Mouse (Mus musculus): ENCODE measurements at regions not wholly inside any gene's neighbourhood (a gene's known extent, or its start where the extent isn't known, plus 50 kb on each side); places are given as distances from the start of the nearest gene placed in this dataset.

GRCm38 (mm10) chr14:68923054-68923453 lies 371.0 kb downstream of the Synb start:
- DNase-seq (ENCODE audit: low read depth in 3 of 3, low spot score in 3 of 3) (no peak), ATAC-seq (ENCODE audit: insufficient read depth) (no peak)
- H3K36me3 ChIP-seq (replicated peaks; ENCODE audit: control insufficient read depth, insufficient read depth, low read depth), result no peaks in the 10 kb centered on the region
- H3K4me3 ChIP-seq (ENCODE audit: insufficient read depth in 1 of 2, low read depth in 2 of 2, low read length in 2 of 2), result no peak overlapping the region
- no peaks in the 10 kb centered on the region for H3K9me3 ChIP-seq (ENCODE audit: control insufficient read depth, low read length)
- no peaks in the 10 kb centered on the region; a peak in 1 of 4 replicates for H3K4me1 ChIP-seq (replicated peaks; ENCODE audit: control insufficient read depth in 2 of 2, insufficient read depth in 2 of 2, low read length in 1 of 2)
- no peak overlapping the region for H3K9ac ChIP-seq (replicated peaks)
- WGBS (ENCODE audit: insufficient replicate concordance), result 2% methylated on average over 2 of the region's 2 CpGs
- H3K27me3 ChIP-seq (ENCODE audit: control insufficient read depth, insufficient read depth, low read length), result no peaks in the 10 kb centered on the region
- TF ChIP-seq EP300 (IDR thresholded peaks at IDR 0.05; ENCODE audit: low read depth), result no peak
- TF ChIP-seq CTCF (IDR thresholded peaks at IDR 0.05; ENCODE audit: low read depth), result no peak
- H3K4me2 ChIP-seq (ENCODE audit: low read depth), result no peak overlapping the region
- no peak overlapping the region for H3K27ac ChIP-seq

- WGBS (ENCODE audit: insufficient replicate concordance), result 17% methylated on average over 2 of the region's 2 CpGs
These were observed 372.1 kb downstream of the Synb start for GRCm38 (mm10) chr14:68922035-68922434.

GRCm38 (mm10) chr14:68918526-68919045 lies 375.5 kb downstream of the Synb start:
- DNase-seq (ENCODE audit: low read depth in 3 of 3, low spot score in 3 of 3) (no peak), ATAC-seq (ENCODE audit: insufficient read depth) (no peak)
- Histone ChIP-seq H3K9ac (replicated peaks) (no peak overlapping the region), H3K36me3 (replicated peaks; ENCODE audit: control insufficient read depth, insufficient read depth, low read depth) (no peaks in the 10 kb centered on the region), H3K4me3 (ENCODE audit: insufficient read depth in 1 of 2, low read depth in 2 of 2, low read length in 2 of 2) (no peak overlapping the region), H3K4me2 (ENCODE audit: low read depth) (no peak overlapping the region), H3K27me3 (ENCODE audit: control insufficient read depth, insufficient read depth, low read length) (no peaks in the 10 kb centered on the region), H3K27ac (no peak overlapping the region), H3K4me1 (replicated peaks; ENCODE audit: control insufficient read depth in 2 of 2, insufficient read depth in 2 of 2, low read length in 1 of 2) (no peaks in the 10 kb centered on the region; a peak in 1 of 4 replicates), H3K9me3 (ENCODE audit: control insufficient read depth, low read length) (no peaks in the 10 kb centered on the region)
- TF ChIP-seq CTCF (IDR thresholded peaks at IDR 0.05; ENCODE audit: low read depth) (no peak), EP300 (IDR thresholded peaks at IDR 0.05; ENCODE audit: low read depth) (no peak)
- 26% methylated on average over 1 of the region's 1 CpGs for WGBS (ENCODE audit: insufficient replicate concordance)

More at GRCm38 (mm10) chr14:68922035-68922434, 372.1 kb downstream of the Synb start:
- no peak overlapping the region for H3K9ac ChIP-seq (replicated peaks)
- no peaks in the 10 kb centered on the region for H3K9me3 ChIP-seq (ENCODE audit: control insufficient read depth, low read length)
- no peaks in the 10 kb centered on the region for H3K36me3 ChIP-seq (replicated peaks; ENCODE audit: control insufficient read depth, insufficient read depth, low read depth)
- no peak overlapping the region for H3K4me2 ChIP-seq (ENCODE audit: low read depth)
- TF ChIP-seq EP300 (IDR thresholded peaks at IDR 0.05; ENCODE audit: low read depth), result no peak
- no peak for TF ChIP-seq CTCF (IDR thresholded peaks at IDR 0.05; ENCODE audit: low read depth)
- no peak for DNase-seq (ENCODE audit: low read depth in 3 of 3, low spot score in 3 of 3)
- no peak overlapping the region for H3K4me3 ChIP-seq (ENCODE audit: insufficient read depth in 1 of 2, low read depth in 2 of 2, low read length in 2 of 2)
- no peak for ATAC-seq (ENCODE audit: insufficient read depth)
- H3K4me1 ChIP-seq (replicated peaks; ENCODE audit: control insufficient read depth in 2 of 2, insufficient read depth in 2 of 2, low read length in 1 of 2), result no peaks in the 10 kb centered on the region; a peak in 1 of 4 replicates
- no peaks in the 10 kb centered on the region for H3K27me3 ChIP-seq (ENCODE audit: control insufficient read depth, insufficient read depth, low read length)
- H3K27ac ChIP-seq, result no peak overlapping the region

- Histone ChIP-seq H3K36me3 (replicated peaks; ENCODE audit: control insufficient read depth, insufficient read depth, low read depth) (no peaks in the 10 kb centered on the region), H3K4me3 (ENCODE audit: insufficient read depth in 1 of 2, low read depth in 2 of 2, low read length in 2 of 2) (no peak overlapping the region), H3K9me3 (ENCODE audit: control insufficient read depth, low read length) (no peaks in the 10 kb centered on the region), H3K9ac (replicated peaks) (no peak overlapping the region), H3K27ac (no peak overlapping the region), H3K4me1 (replicated peaks; ENCODE audit: control insufficient read depth in 2 of 2, insufficient read depth in 2 of 2, low read length in 1 of 2) (no peaks in the 10 kb centered on the region), H3K4me2 (ENCODE audit: low read depth) (no peak overlapping the region), H3K27me3 (ENCODE audit: control insufficient read depth, insufficient read depth, low read length) (no peaks in the 10 kb centered on the region)
- WGBS (ENCODE audit: insufficient replicate concordance), result 53% methylated on average over 3 of the region's 3 CpGs
- TF ChIP-seq EP300 (IDR thresholded peaks at IDR 0.05; ENCODE audit: low read depth) (no peak), CTCF (IDR thresholded peaks at IDR 0.05; ENCODE audit: low read depth) (no peak)
- no peak for DNase-seq (ENCODE audit: low read depth in 3 of 3, low spot score in 3 of 3)
- no peak for ATAC-seq (ENCODE audit: insufficient read depth)
These were observed 394.2 kb downstream of the Synb start for GRCm38 (mm10) chr14:68899921-68900320.

- no peaks in the 10 kb centered on the region for H3K36me3 ChIP-seq (replicated peaks; ENCODE audit: control insufficient read depth, insufficient read depth, low read depth)
- H3K9me3 ChIP-seq (ENCODE audit: control insufficient read depth, low read length), result no peaks in the 10 kb centered on the region
- H3K9ac ChIP-seq (replicated peaks), result no peak overlapping the region
- H3K4me1 ChIP-seq (replicated peaks; ENCODE audit: control insufficient read depth in 2 of 2, insufficient read depth in 2 of 2, low read length in 1 of 2), result no peaks in the 10 kb centered on the region
- H3K27ac ChIP-seq, result no peak overlapping the region
- DNase-seq (ENCODE audit: low read depth in 3 of 3, low spot score in 3 of 3) (no peak), ATAC-seq (ENCODE audit: insufficient read depth) (no peak)
- H3K4me3 ChIP-seq (ENCODE audit: insufficient read depth in 1 of 2, low read depth in 2 of 2, low read length in 2 of 2), result no peak overlapping the region
- no peak for TF ChIP-seq CTCF (IDR thresholded peaks at IDR 0.05; ENCODE audit: low read depth)
- TF ChIP-seq EP300 (IDR thresholded peaks at IDR 0.05; ENCODE audit: low read depth), result no peak
- WGBS (ENCODE audit: insufficient replicate concordance), result 58% methylated on average over 4 of the region's 4 CpGs
- no peak overlapping the region for H3K4me2 ChIP-seq (ENCODE audit: low read depth)
- H3K27me3 ChIP-seq (ENCODE audit: control insufficient read depth, insufficient read depth, low read length), result no peaks in the 10 kb centered on the region
These were observed 416.9 kb downstream of the Synb start for GRCm38 (mm10) chr14:68877171-68877570.
